Mouse (Mus musculus) thymus, adult 2 months (tissue): Measurements from ENCODE around the gene Parp2. TPM values are rescaled to one million over a fixed set of nuclear protein-coding genes. Genes with fewer than 3 reads are reported as not detected.

ENCODE experiments used
- DNase-seq: peaks from one replicate; pipeline ENCODE4 v3.0.0; 2021
- H3K27ac ChIP-seq: fragments of 200-500 bp; 2 replicates; pipeline ENCODE4 v1.5.1; 2012; ENCODE audit warnings: low read length, control low read depth; ENCODE audit not compliant: control insufficient read depth, insufficient read depth
- H3K27me3 ChIP-seq: fragments of 200-500 bp; 2 replicates; pipeline ENCODE4 v1.6.1; 2012; ENCODE audit warnings: mild to moderate bottlenecking, low read length, moderate library complexity, mixed read lengths; ENCODE audit not compliant: control insufficient read depth, insufficient read depth
- H3K36me3 ChIP-seq: fragments of 200-500 bp; 2 replicates; pipeline ENCODE4 v1.6.1; 2012; ENCODE audit warnings: mild to moderate bottlenecking, low read length, moderate library complexity; ENCODE audit not compliant: control insufficient read depth, insufficient read depth
- H3K4me1 ChIP-seq: fragments of 200-500 bp; replicated peaks from 2 replicates; pipeline ENCODE4 v1.6.1; 2012; ENCODE audit warnings: low read length; ENCODE audit not compliant: control insufficient read depth, insufficient read depth
- H3K4me3 ChIP-seq: fragments of 200-500 bp; 2 replicates; pipeline ENCODE4 v1.5.1; 2012; ENCODE audit warnings: mild to moderate bottlenecking, low read length, control low read depth, moderate library complexity; ENCODE audit not compliant: control insufficient read depth, insufficient read depth
- CTCF ChIP-seq: fragments of 200-500 bp; IDR thresholded peaks from 2 replicates; pipeline ENCODE4 v1.5.1; 2012; ENCODE audit warnings: mild to moderate bottlenecking, control low read depth, low read length, moderate library complexity, borderline replicate concordance; ENCODE audit not compliant: control insufficient read depth, poor library complexity, insufficient read depth; ENCODE audit errors: extremely low read depth
- POLR2A ChIP-seq: fragments of 200-500 bp; IDR thresholded peaks from 2 replicates; pipeline ENCODE4 v1.6.1; 2012; ENCODE audit warnings: mild to moderate bottlenecking, low read length, control low read depth, moderate library complexity; ENCODE audit not compliant: control insufficient read depth, poor library complexity, insufficient read depth; ENCODE audit errors: extremely low read depth
- WGBS: fragments of 180-500 bp; shearing (Covaris S2); methylation state at CpG from one replicate; pipeline ENCODE4 v1.1.7; 2018; 5-methylcytosine and 5-hydroxymethylcytosine counted together
- polyA plus RNA-seq: library from polyadenylated mRNA; depleted of rRNA; stranded (reverse); fragments of >200 nt; gene quantifications from 2 replicates; pipeline ENCODE4 v1.2.3, GENCODE M21; 2012; rRNA removed

The Parp2 gene
- 24.6 and 25.3 TPM in 2 replicates for polyA plus RNA-seq

- Histone ChIP-seq H3K36me3 (no peaks in the 10 kb centered on the region), H3K4me1 (peaks cover 4% of the 10 kb centered on the region), H3K27ac (peak within 1 kb of the TSS; percentile 55; the same call in 1 of the 2 replicates), H3K27me3 (no peaks in the 10 kb centered on the region), H3K4me3 (peak within 1 kb of the TSS; percentile 74)
- DNase-seq: peak; percentile 95
- TF ChIP-seq CTCF (peak; percentile 17; the same call in 1 of the 2 replicates), POLR2A (peak; percentile 61)
- WGBS: under 1% methylated on average over 42 of the region's 42 CpGs
These were observed at the start of gene Parp2, which contains the start of gene Ccnb1ip1 for GRCm38 (mm10) chr14:50807487-50808072. Gene Parp2, plus strand, starts transcription at chr14:50807841. Gene Ccnb1ip1, minus strand, starts transcription at chr14:50807732.

GRCm38 (mm10) chr14:50758416-50759085, 49.1 kb upstream of the Parp2 start:
- Histone ChIP-seq H3K27me3 (no peaks in the 10 kb centered on the region), H3K4me1 (no peaks in the 10 kb centered on the region), H3K36me3 (peaks cover 1% of the 10 kb centered on the region; the same call in 1 of the 2 replicates), H3K4me3 (no peak overlapping the region), H3K27ac (no peak overlapping the region)
- WGBS: 91% methylated on average over 5 of the region's 5 CpGs
- DNase-seq: no peak
- no peak for TF ChIP-seq POLR2A
- no peak for TF ChIP-seq CTCF

DNA sequence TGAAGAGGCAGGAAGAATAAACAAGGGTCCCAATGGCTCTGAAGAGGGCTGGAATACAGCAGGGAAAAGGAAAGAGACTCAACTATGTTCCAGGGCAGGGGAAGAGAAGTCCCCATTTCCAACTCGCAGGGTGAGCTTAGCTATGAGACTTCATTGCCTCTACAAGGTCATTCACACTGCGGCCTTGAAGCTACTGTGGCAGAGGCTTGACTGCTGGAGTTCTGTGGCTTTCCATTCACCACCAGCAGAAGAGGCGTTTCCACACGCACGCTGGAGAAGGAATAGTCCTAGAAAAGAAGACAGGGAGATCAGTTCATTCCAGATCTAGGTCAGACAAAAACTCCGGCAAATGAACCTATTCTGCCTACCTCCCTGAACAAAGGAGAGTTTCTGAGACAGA, 41.9 kb upstream of the Parp2 start:
- Histone ChIP-seq H3K36me3 (peaks cover 45% of the 10 kb centered on the region), H3K27ac (no peak overlapping the region)
- 95% methylated on average over 6 of the region's 6 CpGs for WGBS

DNA sequence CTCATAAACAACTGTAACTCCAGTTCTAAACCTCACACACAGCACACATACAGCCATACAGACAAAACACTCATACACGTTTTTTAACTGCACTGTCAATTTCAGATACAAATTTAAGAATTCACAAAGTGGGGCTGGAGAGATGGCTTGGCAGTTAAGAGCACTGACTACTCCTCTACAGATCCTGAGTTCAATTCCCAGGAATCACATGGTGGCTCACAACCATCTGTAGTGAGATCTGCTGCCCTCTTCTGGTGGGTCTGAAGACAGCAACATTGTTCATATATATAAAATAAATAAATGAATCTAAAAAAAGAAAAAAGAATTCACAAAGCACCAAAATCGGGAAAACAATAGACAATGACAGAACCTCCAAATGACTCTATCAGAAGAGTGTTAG, 36.3 kb upstream of the Parp2 start:
- Histone ChIP-seq H3K36me3 (peaks cover 70% of the 10 kb centered on the region), H3K4me1 (no peaks in the 10 kb centered on the region)
- DNase-seq: peak; percentile 24

More for the DNA sequence above, 41.9 kb upstream of the Parp2 start:
- H3K27me3 ChIP-seq: no peaks in the 10 kb centered on the region
- H3K4me1 ChIP-seq: no peaks in the 10 kb centered on the region
- DNase-seq: no peak
- TF ChIP-seq CTCF (no peak), POLR2A (no peak)
- H3K4me3 ChIP-seq: no peak overlapping the region

GRCm38 (mm10) chr14:50782166-50782565, 25.5 kb upstream of the Parp2 start:
- no peak for DNase-seq
- Histone ChIP-seq H3K4me1 (no peaks in the 10 kb centered on the region), H3K36me3 (peaks cover 17% of the 10 kb centered on the region), H3K27me3 (no peaks in the 10 kb centered on the region), H3K4me3 (no peak overlapping the region), H3K27ac (no peak overlapping the region)
- 81% methylated on average over 3 of the region's 3 CpGs for WGBS
- TF ChIP-seq CTCF (no peak), POLR2A (no peak)

More for the DNA sequence above, 36.3 kb upstream of the Parp2 start:
- WGBS: 92% methylated on average over 2 of the region's 2 CpGs
- no peak for TF ChIP-seq POLR2A
- no peak for TF ChIP-seq CTCF
- no peak overlapping the region for H3K4me3 ChIP-seq
- H3K27ac ChIP-seq: no peak overlapping the region
- no peaks in the 10 kb centered on the region for H3K27me3 ChIP-seq

DNA sequence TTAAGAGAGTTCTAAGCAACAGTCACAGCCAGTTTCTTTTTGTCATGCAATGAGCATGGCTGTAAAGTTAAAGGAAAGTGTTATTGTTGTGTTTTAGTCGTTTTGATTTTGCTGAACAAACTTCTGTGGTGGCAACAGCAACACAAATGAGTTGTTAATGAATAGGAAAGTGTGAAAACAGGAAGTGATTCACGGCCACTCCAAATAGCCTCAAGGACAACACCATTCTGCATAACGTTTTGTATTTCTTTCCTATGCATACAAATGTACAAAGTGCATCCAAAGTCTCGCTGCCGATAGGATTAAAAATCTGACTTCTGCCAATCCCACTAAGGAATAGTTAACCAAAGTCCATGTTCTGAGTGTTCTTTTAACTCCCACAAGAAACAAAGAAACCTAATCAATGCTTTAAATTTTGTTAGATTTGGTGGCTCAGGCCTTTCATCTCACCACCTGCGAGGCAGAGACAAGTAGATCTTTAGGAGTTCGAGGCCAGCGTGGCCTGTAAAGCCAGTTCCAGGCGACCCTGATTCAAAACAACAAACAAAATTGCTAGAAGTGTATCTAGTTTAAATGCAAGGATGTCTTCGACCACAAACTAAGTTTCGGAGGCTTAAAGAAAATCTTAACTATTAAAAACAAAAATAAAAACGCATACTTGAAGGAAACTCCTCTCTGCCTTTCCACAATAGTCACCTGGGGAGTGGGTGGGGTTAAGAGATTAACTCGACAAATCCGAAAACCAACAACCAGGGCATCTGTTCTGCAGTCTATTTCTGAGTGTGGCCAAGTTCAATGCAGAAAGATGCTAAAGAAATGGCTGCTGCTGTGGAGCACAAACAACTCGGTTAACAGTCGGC, 23.0 kb upstream of the Parp2 start:
- no peak for DNase-seq
- WGBS: 12% methylated on average over 16 of the region's 16 CpGs
- Histone ChIP-seq H3K27me3 (no peaks in the 10 kb centered on the region), H3K27ac (peak overlapping the region; percentile 70), H3K36me3 (peaks cover 12% of the 10 kb centered on the region), H3K4me1 (no peaks in the 10 kb centered on the region), H3K4me3 (peak overlapping the region; percentile 77)
- TF ChIP-seq CTCF (no peak), POLR2A (no peak)
